Mouse (Mus musculus) c-Kit-positive CD71-negative TER-119-negative erythroid progenitor cells, embryonic 14.5 days (primary cell): ENCODE results near the gene Mob3a.
"Not testable (repeated sequence)": the region's sequence is repeated elsewhere in the genome, so short reads cannot be mapped to it uniquely, and the experiment has no call there.

Source experiments
- DNase-seq: peaks from one replicate; pipeline ENCODE4 v3.0.0-alpha.2; 2013; ENCODE audit warnings: low read depth

Mob3a gene

DNA sequence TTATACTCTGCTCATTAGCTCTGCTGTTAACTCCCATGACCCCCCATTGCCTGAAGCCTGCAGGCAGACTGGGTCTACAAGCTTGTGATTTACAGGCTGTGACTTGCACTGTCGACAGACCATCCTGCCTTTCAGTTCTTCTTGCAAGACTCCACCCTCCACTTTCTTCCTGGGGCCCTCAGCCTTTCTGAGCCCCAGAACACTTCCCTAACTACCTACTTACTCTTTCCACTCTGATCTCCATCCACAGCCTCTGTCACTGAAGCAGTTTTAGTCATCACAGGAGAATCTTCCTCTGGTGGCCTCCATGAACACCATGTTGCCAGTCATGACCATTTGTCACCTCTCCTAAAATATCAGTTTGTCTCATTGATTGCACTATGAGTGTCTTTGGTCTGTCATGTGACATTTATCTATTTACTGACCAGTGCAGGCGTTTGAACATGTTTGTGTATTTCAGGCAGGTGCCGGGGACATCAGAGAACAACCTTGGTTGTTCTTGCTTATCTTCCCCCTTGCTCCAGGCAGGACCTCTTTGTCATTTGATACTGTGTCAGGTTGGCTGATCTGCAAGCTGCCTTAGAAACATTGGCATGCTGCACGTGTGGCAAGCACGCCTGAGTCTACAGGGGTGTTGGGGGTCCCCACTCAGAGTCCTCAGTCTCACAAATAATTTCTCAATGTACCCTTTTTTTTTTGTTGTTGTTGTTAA is 38.1 kb downstream of the Mob3a start:
- DNase-seq = peak; percentile 43

DNA sequence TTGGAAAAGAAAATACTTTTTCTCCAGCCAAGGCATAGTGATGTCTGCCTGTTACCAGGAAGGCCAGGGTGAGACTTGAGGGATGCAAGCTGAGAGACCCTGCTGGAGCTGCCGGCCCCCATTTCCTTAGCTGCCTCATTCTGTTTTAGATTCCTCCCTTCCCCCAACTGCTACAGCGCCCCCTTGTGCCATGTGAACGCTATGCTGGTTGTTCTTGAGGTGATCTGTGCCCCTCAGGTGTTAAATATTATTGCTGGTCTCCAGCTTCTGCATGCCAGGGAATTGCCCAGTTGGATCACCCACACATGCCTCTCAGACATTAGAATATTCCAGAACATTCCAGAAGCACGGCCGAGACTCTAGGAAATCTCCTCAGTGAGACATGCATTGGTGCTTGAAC is 40.6 kb downstream of the Mob3a start:
- DNase-seq = peak; percentile 78

DNA sequence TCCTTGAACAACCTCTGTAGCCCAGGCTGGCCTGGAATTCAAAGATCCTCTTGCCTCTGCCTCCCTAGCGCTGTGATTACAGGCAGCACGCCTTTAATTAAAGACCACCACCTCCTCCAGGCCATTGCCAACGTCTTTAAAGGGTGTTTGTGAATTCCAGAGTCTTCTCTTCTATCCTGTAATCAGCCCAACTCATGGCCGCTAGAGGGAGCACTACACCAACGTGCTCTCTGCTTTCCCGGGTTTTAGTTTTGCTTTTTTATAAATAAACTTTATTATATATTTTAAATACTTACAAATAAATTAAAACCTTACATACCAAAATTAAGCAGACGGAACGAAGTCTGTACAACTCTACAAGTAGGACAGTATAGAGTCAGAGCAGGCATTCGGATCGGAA is 42.6 kb downstream of the Mob3a start:
- peak; percentile 67 for DNase-seq

DNA sequence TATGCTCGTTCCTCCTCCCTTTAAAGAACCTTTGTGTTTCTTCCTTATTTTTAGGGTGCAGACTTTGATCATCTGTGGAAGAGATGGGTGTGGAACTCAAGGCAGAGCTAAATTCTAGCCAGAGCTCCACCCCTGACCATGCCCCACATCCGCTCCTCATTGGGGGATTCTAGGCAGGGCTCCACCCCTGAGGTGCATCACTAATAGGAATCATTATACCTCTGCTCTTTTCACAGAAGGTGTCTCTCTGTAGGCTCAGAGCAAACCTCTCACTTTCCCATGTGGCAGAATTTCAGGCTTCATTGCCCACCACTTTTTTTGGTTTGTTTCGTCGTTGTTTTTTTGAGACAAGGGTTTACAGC is 43.0 kb downstream of the Mob3a start:
- DNase-seq = no peak

DNA sequence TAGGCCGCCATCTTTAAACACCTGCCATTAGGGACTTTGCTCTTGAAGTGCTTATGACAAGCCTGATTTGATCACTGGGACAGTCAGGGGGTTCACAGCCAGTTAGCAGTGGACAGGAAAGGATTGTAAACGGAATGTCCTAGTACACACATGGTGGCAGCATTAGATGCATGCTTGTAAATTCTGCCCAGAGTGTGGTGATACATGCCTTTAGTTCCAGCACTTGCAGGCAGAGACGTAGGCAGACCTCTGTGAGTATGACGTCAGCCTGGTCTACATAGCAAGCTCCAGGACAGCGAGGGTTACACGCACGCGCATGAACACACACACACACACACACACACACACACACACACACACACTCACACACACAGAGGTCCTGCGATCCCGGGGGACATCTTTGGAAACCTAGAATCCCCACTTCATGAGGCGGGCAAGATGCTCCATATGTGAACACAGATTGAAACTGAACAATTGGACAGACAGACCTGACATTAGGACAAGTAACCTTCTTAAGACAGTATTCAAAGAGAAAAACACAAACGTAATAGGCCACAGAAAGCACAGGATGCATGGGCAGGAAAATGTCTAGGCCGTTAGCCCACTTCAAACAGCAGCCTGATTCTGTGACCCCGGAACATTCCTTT is 43.5 kb downstream of the Mob3a start:
- DNase-seq = no peak

DNA sequence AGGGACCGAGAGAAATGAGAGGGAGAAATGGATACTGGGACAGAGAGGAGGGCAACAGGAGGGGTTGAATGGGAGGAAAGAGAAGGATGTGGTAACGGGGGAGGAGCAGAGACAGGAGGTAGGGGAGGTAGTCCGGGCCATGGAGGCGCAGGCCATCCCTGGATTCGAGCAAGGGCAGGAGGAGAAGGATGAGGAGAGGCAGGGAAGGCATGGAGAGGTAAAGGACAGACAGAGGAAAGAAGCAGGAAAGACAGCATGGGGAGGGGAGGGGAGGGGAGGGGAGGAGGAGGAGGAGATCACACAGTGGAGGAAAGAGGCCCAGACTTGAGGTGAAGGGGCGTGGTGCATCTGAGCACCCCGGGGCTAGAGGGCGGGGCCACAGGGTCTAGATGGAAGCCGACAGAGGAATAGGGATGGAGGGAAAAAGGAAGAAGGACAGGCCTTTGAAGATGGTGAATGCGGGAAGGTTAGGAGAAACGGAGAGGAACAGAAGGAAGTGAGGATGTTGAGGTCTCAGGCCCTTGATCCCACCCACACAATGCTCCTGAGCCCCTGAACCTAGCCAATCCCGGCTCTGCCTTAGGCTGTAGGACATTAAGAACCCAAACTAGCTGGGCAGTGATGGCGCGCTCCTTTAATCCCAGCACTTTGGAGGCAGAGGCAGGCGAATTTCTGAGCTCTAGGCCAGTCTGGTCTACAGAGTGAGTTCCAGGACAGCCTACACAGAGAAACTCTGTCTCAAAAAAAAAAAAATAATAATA is 44.7 kb downstream of the Mob3a start, which contains the start of gene Btbd2:
Btbd2 (minus strand) TSS at position 209 of the 761 bp plus-strand sequence.
- DNase-seq = no peak

DNA sequence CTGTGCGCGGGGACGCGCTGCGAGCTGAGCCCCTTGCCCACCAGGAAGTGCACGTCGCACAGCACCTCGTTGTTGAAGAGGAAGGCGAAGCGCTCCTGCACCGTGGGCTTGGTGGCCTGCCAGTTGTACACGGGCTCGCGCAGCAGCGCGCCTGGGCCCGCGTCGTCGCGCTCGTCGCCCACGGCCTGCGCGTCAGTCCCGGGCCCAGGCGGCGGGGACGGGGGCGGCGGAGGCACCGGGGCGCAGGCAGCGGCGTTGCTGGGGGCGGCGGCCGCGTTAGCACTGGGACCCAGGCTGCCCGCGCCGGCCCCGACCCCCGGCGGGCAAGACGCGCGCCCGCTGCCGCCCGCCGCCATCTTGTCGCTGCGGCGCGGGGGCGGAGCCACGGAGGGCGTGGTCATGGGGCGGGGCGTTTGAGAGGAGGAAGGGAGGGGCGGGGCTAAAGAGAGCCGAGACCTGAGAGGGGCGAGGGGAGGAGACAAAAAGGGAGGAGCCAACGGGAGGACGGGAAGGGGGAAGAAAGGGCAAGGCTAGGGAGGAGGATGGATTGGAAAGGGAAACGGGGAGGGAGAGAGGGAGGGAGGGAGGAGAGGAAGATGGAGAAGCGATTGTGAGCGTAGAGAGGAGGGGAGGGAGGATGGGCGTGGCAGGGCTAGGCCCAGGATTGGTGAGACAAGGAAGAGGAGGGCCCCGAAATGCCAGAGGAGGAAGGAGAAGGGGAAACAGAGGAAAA is 45.5 kb downstream of the Mob3a start:
- DNase-seq = peak; percentile 93

DNA sequence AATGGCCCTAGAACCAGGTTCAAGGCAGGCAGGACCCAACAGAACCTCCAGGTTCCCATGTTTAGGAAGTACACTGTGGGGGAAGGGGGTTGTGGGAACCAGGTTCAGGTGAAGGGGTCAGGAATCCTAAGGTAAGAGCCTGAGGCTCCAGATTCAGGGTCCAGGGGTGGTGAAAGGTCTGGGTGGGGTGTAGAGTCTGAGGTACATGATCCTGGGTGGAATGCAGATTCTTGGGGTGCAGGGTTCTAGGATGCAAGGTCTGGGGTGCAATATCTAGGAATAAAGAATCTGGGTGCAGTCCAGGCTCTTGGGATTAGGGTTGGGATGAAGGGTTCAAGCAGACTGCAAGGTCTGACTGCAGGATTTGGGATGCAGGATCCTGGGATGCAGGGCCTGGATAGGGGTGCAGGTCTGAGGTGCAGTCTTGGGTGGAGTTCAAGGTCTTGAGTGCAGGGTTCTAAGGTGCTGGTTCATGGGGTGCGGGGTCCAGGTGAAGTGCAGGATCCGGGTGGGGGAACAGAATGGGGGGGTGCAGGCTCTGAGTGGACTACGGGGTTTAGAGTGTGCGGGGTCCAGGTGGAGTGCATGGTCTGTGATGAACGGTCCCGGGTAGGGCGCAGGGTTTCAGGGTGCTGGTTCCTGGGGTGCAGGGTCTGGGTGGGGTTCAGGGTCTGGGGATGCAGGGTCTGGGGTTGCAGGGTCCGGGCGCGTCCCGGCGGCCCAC is 46.2 kb downstream of the Mob3a start:
- no peak for DNase-seq

DNA sequence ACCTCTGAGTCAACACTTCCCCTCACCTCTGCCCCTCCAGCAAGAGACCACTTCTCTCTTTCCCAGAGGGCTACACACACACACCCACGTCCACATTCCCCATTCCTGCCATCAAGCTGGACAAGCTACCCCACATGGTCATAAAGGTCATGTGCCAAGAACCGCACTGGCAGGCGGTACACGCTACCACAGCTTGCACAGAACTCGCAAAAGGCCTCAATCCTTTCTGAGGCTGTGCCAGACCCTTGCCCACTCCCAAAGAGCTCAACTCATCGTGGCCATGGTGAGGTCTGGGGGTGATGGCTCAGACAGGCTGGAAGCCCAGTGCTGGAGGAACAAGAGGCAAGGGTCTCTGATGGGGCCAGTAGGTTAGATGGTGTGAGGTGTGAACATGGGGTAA is 46.9 kb downstream of the Mob3a start:
- no peak for DNase-seq

DNA sequence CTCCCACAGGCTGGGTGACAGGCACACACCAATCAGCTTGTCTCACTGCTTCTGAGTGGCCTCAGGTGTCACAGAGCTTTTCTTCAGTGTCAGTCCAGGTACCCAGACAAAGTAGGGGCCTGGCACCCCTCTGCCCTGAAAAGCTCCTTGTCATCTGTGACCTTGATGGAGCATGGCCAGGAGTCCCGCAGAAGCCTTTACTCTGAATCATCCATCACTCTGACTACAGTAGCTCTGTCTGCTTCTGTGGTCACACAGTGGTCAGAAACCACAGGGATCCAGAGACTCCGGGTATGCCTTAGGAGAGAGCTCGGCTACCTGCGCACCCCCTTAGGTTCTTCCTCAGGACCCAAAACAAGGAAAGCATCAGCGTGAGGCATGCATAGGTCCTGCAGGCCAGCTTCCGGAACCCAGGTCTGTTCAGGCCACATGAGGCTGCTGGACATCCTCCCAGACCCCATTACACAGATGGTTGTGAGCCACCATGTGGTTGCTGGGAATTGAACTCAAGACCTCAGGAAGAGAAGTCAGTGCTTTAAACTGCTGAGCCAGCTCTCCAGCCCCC is 48.5 kb downstream of the Mob3a start:
- DNase-seq = no peak

DNA sequence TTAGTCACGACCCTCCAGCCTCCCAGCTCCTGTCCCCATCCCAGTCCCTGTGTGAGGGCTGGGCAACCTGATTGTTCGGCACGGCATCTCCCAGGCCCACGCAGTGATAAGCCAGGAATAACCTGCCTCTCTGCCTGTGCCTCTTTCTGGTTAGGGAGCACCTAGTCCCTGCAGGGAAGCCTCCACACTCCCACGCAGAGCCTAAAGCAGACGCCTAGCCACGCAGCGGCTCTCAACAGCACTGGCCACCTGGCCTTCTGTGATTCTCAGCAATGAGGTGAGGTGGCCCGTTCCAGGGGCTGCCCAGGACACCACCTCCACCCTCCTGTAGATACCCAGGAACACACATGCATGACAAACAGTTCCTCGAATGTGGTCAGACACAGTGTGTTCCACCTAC is 51.4 kb downstream of the Mob3a start:
- no peak for DNase-seq

DNA sequence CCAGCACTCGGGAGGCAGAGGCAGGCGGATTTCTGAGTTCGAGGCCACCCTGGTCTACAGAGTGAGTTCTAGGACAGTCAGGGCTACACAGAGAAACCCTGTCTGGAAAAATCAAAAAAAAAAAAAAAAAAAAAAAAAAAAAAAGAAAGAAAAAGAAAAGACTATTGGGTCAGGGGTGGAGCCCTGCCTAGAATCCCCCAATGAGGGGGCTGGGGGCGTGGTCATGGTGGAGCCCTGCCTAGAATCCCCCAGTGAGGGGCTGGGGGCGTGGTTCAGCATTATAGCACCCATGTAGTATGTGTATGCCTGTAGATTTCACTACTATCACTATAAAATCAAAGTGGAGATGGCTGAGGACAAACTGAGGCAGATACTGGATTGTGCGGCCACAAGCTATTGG is 51.9 kb downstream of the Mob3a start:
- not testable (repeated sequence) for DNase-seq

DNA sequence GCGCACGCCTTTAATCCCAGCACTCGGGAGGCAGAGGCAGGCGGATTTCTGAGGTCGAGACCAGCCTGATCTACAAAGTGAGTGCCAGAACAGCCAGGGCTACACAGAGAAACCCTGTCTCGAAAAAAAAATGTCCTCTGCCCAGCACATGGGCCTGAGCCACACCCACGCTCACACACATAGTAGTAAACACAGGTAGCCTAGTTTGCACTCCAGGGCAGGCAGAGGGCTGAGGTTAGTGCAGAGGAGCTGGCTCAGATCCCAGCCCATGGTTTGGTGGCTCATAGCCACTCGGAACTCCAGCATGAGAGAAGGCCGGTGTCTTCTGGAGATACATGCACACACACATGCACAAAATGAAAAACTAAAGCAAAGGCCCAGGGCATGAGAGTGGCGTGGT is 54.8 kb downstream of the Mob3a start:
- DNase-seq = no peak

DNA sequence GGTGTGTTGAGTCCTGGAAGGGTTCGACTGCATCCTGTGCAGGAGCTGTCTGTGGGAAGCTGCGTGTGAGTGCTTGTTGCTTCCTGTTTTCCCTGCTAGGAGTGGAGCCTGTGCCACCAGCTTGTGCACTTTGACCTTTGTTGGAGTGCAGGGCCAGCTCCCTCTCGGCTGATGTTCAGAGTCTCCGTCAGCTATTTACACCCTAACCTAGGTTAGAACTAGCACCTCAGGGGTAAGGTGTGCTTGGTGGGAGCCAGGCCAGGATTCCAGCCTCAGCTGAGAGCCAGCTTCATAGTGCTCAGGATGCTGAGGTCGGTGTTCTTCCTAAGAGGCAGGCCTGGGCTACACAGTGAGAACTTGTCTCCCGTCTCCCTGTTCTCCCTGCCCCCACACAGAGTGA is 66.4 kb downstream of the Mob3a start:
- DNase-seq = no peak
